Mouse (Mus musculus) Patski (cell line): ENCODE measurements around the gene Kcnh4. TPM values are rescaled to one million over a fixed set of nuclear protein-coding genes. Genes with fewer than 3 reads are reported as not detected.

Source experiments
- ATAC-seq: fragments of 100-300 bp; one replicate; pipeline ENCODE4 v1.8.0; 2021
- CTCF ChIA-PET: fragments of 350-600 bp; sonication (Branson Sonifier 250); formaldehyde crosslinking; loops from one replicate; lab custom pipeline; 2022; ENCODE audit warnings: inconsistent platforms; lab: Charles Lee
- POLR2A ChIA-PET: fragments of 350-600 bp; sonication (Branson Sonifier 250); formaldehyde crosslinking; loops from one replicate; lab custom pipeline; 2022; ENCODE audit warnings: antibody characterized with exemption, inconsistent platforms; lab: Charles Lee
- DNase-seq: peaks from one replicate; pipeline ENCODE4 v3.0.0-alpha.2; 2011; ENCODE audit warnings: low read depth, low spot score
- H3K27me3 ChIP-seq: fragments of 371-371 bp; one replicate; pipeline ENCODE4 v1.5.1; 2021
- CTCF ChIP-seq: fragments of 100-300 bp; IDR thresholded peaks from one replicate; pipeline ENCODE4 v1.5.1; 2021
- in situ Hi-C: fragments of 300-500 bp; cut with MboI; formaldehyde crosslinking; loops from 3 replicates; pipeline ENCODE4 v1.11.1; 2018; ENCODE audit warnings: low pct_unique_long_range_greater_than_20kb, mixed read lengths
- polyA plus RNA-seq: library from polyadenylated mRNA; unstranded; gene quantifications from one replicate; pipeline ENCODE4 v1.2.3, GENCODE M21; 2021

Gene Kcnh4
- polyA plus RNA-seq, 1 experiment from 2014 or later, result 0.01 TPM

DNA sequence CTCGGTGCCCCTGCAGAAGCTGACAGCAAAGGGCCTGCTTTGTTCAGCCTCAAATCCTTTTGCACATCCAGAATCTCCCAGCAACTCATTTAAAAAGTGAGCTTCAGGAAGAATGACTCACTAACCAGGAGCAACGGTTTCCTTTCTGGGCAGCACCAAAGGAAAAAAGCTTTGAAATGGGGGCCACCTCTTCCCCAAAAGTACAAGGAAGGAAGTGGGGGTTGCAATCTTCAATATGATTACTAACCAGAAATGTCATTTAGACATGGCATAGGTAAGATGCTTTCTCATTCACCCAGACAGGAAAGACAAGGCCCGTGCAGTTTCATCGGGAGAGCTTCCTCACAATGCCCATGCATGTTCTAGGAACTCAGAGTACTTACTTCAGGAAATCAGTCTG lies 38.5 kb downstream of the Kcnh4 start:
- ATAC-seq (no peak), DNase-seq (no peak)
- POLR2A ChIA-PET, result interaction anchor here (1.9 kb wide), 1 partner anchor 9 kb away, joined by 6 read pairs; the partner anchor contains the start of gene Kat2a
- in situ Hi-C loops, result no loop called here
- CTCF ChIA-PET, result no interaction called here
- no peaks in the 10 kb centered on the region for H3K27me3 ChIP-seq
- TF ChIP-seq CTCF, result no peak

DNA sequence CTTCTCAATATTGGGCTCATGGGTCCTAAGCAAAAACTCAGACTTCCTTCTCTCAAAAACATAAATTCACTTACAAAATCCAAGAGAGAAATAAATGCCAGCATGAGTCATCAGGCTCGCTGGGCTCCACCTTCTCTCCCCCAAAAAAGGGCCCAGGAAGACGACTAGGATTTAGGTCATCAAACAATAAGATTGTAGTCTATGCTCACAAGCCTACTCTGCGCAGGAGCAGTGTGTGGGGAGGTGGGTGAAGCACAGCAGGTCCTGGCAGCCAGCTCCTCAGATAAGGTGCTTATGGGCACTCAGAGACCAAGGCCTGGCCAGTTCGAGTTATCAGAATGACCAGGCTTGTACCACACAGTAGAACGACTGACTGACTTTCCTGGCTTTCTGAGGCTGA lies 39.4 kb downstream of the Kcnh4 start:
- ChIA-PET POLR2A (interaction anchor here (0.6 to 1.9 kb wide), 2 partner anchors 8 to 175 kb away, joined by 3 to 6 read pairs; partner anchors contain the start of gene Kat2a), CTCF (no interaction called here)
- H3K27me3 ChIP-seq, result no peaks in the 10 kb centered on the region
- TF ChIP-seq CTCF, result no peak
- DNase-seq, result no peak
- in situ Hi-C loops, result no loop called here
- no peak for ATAC-seq

DNA sequence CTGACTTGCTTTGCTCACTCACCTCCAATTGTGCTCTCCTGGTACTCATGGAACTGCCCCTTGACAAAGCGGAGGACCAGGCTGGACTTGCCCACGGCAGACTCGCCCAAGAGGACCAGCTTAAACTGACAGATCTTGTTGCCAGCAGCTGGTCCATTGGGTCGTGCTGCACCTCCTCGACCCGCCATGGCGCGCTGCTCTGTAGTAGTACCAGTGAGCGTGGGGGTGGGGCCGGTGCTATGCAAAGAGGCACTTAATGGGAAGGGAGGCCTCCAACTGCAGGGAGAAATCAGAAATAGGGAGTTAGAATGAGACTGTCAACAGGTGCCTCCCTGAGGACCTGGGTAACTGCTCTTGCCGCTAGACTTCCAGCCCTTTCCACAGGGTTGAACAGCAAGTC lies 39.8 kb downstream of the Kcnh4 start:
- POLR2A ChIA-PET, result interaction anchor here (0.6 kb wide), 1 partner anchor 175 kb away, joined by 3 read pairs; no protein-coding TSS in a partner anchor
- in situ Hi-C loops, result loop anchor here (10.0 kb wide), 1 partner anchor 235 kb away; no protein-coding TSS in a partner anchor
- ATAC-seq, result no peak

DNA sequence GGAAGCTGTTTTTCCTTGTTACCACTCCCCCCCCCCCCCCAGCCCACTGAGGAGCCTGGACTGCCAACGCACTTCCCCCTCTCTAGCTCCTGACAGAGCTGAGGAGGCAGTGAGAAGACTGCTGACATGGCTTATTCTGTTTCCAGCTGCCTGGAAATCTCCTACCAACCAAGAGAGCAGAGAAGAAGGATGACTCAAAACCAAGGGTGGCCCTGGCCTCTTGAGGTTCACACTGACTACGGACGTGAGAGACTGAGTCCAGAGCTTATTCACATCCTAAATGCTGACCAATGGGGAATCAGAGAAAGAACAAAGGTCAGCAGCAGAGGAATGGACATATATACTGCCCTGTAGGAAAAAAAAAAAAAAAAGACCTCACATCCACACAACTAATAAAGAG lies 40.4 kb downstream of the Kcnh4 start:
- CTCF ChIA-PET, result no interaction called here
- in situ Hi-C loops, result loop anchor here (10.0 kb wide), 1 partner anchor 235 kb away; no protein-coding TSS in a partner anchor
- ATAC-seq (no peak), DNase-seq (no peak)
- no peak for TF ChIP-seq CTCF
- POLR2A ChIA-PET, result no interaction called here
- no peaks in the 10 kb centered on the region for H3K27me3 ChIP-seq

More for the DNA sequence above, 39.8 kb downstream of the Kcnh4 start:
- DNase-seq, result no peak
- no peak for TF ChIP-seq CTCF
- CTCF ChIA-PET, result no interaction called here
- H3K27me3 ChIP-seq, result no peaks in the 10 kb centered on the region

DNA sequence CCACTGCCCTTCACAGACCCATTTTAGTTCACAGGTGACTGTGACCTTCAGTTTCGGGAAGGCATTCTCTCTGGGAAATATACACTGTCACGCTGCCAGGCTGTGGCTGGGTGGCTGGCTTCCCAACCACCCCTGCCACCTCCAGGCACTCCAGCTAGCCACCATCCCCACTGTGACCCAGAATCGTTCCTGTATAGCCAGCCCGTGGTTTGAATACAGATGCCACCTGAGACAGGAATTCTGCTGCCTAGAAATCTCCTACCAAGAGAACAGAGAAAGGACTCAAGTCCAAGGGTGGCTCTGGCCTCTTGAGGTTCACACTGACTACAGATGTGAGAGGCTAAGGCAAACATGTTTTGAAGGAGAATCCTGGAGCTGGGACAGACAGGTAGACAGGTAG lies 40.9 kb downstream of the Kcnh4 start:
- CTCF ChIA-PET, result no interaction called here

DNA sequence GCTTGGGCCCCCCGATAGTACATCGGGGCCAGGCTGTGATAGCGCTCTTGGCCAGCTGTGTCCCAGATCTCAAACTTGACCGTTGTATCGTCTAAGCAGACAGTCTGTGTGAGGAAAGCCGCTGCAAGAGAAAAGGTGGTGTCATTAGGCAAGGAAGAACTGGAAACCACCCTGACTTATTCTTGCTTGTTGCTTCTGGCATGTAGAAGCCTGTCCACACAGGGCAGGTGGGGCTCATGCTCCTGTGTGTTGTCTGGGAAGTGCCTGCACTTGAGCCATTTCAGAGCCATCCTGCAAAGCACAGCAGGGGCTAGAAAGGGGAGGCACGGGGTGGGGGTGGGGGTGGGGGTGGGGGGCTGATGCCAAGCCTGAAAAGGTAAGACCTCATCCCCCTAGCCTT lies 41.3 kb downstream of the Kcnh4 start:
- TF ChIP-seq CTCF, result no peak
- POLR2A ChIA-PET, result no interaction called here
- CTCF ChIA-PET, result no interaction called here
- in situ Hi-C loops, result loop anchor here (10.0 kb wide), 1 partner anchor 236 kb away; no protein-coding TSS in a partner anchor
- no peaks in the 10 kb centered on the region for H3K27me3 ChIP-seq
- DNase-seq, result no peak
- no peak for ATAC-seq

More for the DNA sequence above, 40.9 kb downstream of the Kcnh4 start:
- in situ Hi-C loops, result loop anchor here (10.0 kb wide), 1 partner anchor 236 kb away; no protein-coding TSS in a partner anchor
- ATAC-seq (no peak), DNase-seq (no peak)
- no peak for TF ChIP-seq CTCF
- no peaks in the 10 kb centered on the region for H3K27me3 ChIP-seq
- POLR2A ChIA-PET, result no interaction called here

DNA sequence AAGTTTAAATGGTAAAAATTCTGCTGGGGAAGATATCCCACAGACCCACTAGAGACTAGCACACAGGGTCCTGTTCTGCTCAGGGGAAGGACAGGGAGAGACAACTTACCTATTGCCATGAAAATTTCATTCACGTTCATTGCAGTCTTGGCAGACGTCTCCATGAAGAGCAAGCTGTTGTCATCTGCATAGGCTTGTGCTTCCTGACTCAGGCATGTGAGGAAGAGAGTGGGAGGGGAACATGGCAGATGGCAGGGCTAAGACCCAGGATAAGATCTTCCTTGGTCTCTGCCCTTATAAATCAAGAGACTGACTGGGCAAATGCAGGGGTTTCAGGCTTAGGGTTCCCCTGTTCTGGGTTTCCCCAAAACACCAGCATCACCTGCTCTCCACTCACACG lies 43.1 kb downstream of the Kcnh4 start:
- no peak for DNase-seq
- in situ Hi-C loops, result loop anchor here (10.0 kb wide), 1 partner anchor 238 kb away; no protein-coding TSS in a partner anchor
- ChIA-PET POLR2A (interaction anchor here (0.6 kb wide), 1 partner anchor 20 kb away, joined by 4 read pairs; no protein-coding TSS in a partner anchor), CTCF (interaction anchor here (1.4 kb wide), 1 partner anchor 13 kb away, joined by 3 read pairs; the partner anchor contains the start of gene Dhx58)
- no peaks in the 10 kb centered on the region for H3K27me3 ChIP-seq
- no peak for ATAC-seq
- no peak for TF ChIP-seq CTCF

DNA sequence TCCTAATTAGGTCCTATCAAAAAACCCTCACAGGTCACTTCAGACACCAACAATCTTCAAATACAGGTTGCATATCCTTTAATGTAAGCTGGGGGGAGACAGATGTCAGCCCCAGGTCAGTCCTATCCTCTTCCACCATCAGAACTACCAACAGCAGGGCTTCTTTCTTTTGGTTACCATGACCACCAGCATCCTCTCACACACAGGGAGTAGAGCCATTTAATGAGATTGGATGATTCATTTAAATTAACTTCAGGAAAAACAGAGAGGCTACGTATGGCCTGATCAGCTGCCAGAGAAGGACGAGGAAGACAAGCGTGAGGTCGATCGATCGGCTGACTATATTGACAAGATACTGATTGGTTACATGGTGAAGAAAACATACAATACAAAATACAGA lies 44.8 kb downstream of the Kcnh4 start:
- POLR2A ChIA-PET, result interaction anchor here (0.7 kb wide), 2 partner anchors 96 to 242 kb away, joined by 3 to 4 read pairs; no protein-coding TSS in a partner anchor
- no peaks in the 10 kb centered on the region for H3K27me3 ChIP-seq
- ATAC-seq (no peak), DNase-seq (no peak)
- in situ Hi-C loops, result loop anchor here (10.0 kb wide), 1 partner anchor 240 kb away; no protein-coding TSS in a partner anchor
- CTCF ChIA-PET, result interaction anchor here (1.2 to 1.7 kb wide), 4 partner anchors 10 to 92 kb away, joined by 4 to 6 read pairs (median 4); no protein-coding TSS in a partner anchor
- no peak for TF ChIP-seq CTCF

DNA sequence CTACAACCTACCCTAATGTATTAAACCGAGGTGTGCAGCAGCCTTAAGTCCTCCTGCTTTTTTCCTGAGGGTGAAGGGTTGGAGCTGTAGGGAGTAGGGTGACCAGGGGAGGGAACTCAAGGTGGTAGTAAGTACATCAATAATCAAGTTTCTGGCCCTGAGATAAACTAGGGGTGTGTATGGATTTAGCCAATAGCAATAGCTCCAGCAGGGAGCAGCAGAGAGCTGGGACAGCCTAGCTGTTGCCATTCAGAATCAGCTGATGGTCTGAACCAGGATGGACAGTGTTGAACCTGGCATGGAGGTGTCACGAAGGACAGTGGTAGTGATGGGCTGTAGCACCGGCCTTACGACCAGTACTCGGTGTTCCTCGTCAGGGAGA lies 45.2 kb downstream of the Kcnh4 start:
- no peaks in the 10 kb centered on the region for H3K27me3 ChIP-seq
- POLR2A ChIA-PET, result interaction anchor here (0.6 to 0.7 kb wide), 3 partner anchors 29 to 243 kb away, joined by 3 to 4 read pairs (median 3); no protein-coding TSS in a partner anchor
- DNase-seq (no peak), ATAC-seq (no peak)
- no peak for TF ChIP-seq CTCF
- CTCF ChIA-PET, result interaction anchor here (0.9 to 1.7 kb wide), 6 partner anchors 9 to 92 kb away, joined by 3 to 6 read pairs (median 4); partner anchors contain the start of gene Dhx58
- in situ Hi-C loops, result loop anchor here (10.0 kb wide), 1 partner anchor 240 kb away; no protein-coding TSS in a partner anchor

DNA sequence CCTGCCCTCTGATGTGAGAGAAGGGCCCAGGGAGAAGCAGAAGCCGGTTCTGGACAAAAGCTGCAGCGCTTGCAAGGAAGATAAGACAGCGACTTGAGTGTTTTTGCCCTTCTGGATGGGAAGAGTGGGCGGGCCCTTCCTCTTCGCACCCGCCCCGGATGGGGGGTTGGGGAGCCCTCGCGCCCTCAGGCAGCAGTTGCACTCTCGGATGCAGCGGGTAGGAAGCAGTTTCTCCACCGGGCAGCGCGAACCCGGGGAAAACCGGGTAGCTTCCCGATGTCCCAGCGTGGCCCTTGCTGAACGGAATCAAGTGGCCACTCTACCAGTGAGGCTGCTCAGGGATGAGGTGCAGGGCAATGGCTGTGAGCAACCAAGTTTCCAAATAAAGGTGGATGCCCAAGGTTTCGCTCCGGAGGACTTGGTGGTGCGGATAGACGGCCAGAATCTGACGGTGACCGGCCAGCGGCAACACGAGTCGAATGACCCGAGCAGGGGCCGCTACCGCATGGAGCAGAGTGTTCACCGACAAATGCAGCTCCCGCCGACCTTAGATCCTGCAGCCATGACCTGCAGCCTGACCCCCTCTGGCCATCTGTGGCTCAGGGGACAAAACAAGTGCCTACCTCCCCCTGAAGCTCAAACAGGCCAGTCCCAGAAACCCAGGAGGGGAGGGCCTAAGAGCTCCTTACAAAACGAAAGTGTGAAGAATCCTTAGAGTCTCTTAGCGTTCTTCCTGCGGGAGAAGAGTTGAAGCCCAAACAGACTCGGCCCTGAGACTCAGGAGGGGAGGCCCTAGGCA lies 45.8 kb downstream of the Kcnh4 start, which contains the start of gene Hspb9:
TSS of gene Hspb9 (plus strand) at position 116 of the 799 bp plus-strand sequence.
- ATAC-seq (no peak), DNase-seq (no peak)
- ChIA-PET CTCF (interaction anchor here (0.9 to 1.7 kb wide), 7 partner anchors 9 to 243 kb away, joined by 3 to 6 read pairs (median 4); partner anchors contain the start of gene Dhx58), POLR2A (interaction anchor here (0.6 kb wide), 2 partner anchors 28 to 248 kb away, joined by 3 to 8 read pairs; no protein-coding TSS in a partner anchor)
- H3K27me3 ChIP-seq, result no peaks in the 10 kb centered on the region
- in situ Hi-C loops, result loop anchor here (10.0 kb wide), 1 partner anchor 241 kb away; no protein-coding TSS in a partner anchor
- TF ChIP-seq CTCF, result no peak
